In genomic region chr5:144219306-144219705, GRCm38 (mm10) we compare ENCODE assay signal across 13 mouse cellular contexts. TPM values are rescaled to one million over a fixed set of nuclear protein-coding genes. Genes with fewer than 3 reads are reported as not detected.
DNase-seq lines count a peak whose midpoint lies in the region; ATAC-seq lines count a peak whose summit lies in the region.
"Had no signal": no experiment of that assay in that cellular context is flagged by ENCODE, and none has a peak within 500 bp of the region (broad histone marks: within the 10 kb centered on the region; RNA-seq: fewer than 3 reads in every experiment).

No protein-coding gene starts in this region.

- DNase-seq in heart, adult 18-20 months: peak; percentile 23 to 43
- no peak for DNase-seq in heart, postnatal 36 days
- peak; percentile 86 for DNase-seq in ZHBTc4 (ENCODE audit: low read depth, low spot score)
- peak; percentile 12 to 25 for DNase-seq in heart, adult 9 months (ENCODE audit: low spot score in 2 of 2)
- DNase-seq in kidney, postnatal 4 days: peak; percentile 31 to 41
- DNase-seq in spleen, postnatal 14 days (ENCODE audit: low spot score in 2 of 2): no peak
- DNase-seq in gastrocnemius, adult 8-10 months (ENCODE audit: low spot score in 2 of 2): no peak
- DNase-seq in hindbrain, embryonic 11.5 days (ENCODE audit: low spot score): no peak
- DNase-seq: right cerebral cortex, postnatal 14 days; thymus, postnatal 14 days had no signal

- intact Hi-C loops in heart, postnatal 36 days (cut with DNase I): no loop called here

- H3K4me1 ChIP-seq in hindbrain, embryonic 11.5 days (replicated peaks; ENCODE audit: control insufficient read depth, insufficient read depth, low read length): peaks cover 5% of the 10 kb centered on the region

- 71% methylated on average over 12 of the region's 12 CpGs for WGBS in hindbrain, embryonic 11.5 days

- H3K4me2 ChIP-seq in hindbrain, embryonic 11.5 days (replicated peaks; ENCODE audit: low read depth, low read length): no peak overlapping the region
- H3K4me2 ChIP-seq: heart, embryonic 15.5 days; midbrain, embryonic 12.5 days had no signal

- H3K9ac ChIP-seq in hindbrain, embryonic 11.5 days (ENCODE audit: low read depth, low read length): no peak overlapping the region
- H3K9ac ChIP-seq: heart, embryonic 15.5 days; midbrain, embryonic 12.5 days had no signal

- H3K4me3 ChIP-seq in hindbrain, embryonic 11.5 days (ENCODE audit: low read depth, low read length): no peak overlapping the region
- H3K4me3 ChIP-seq: erythroblast, embryonic 14.5 days; heart, embryonic 15.5 days; midbrain, embryonic 12.5 days had no signal

- no peak for ATAC-seq in hindbrain, embryonic 11.5 days (ENCODE audit: low FRiP score)

- H3K27me3 ChIP-seq in hindbrain, embryonic 11.5 days (ENCODE audit: control insufficient read depth, insufficient read depth, low read length): no peaks in the 10 kb centered on the region
- H3K27me3 ChIP-seq: heart, embryonic 15.5 days; midbrain, embryonic 12.5 days had no signal

- no peak overlapping the region for H3K27ac ChIP-seq in hindbrain, embryonic 11.5 days (ENCODE audit: low read depth, low read length)
- H3K27ac ChIP-seq: heart, embryonic 15.5 days; midbrain, embryonic 12.5 days had no signal

- no peaks in the 10 kb centered on the region for H3K36me3 ChIP-seq in hindbrain, embryonic 11.5 days (ENCODE audit: control insufficient read depth, insufficient read depth, low read length)

- no peaks in the 10 kb centered on the region for H3K9me3 ChIP-seq in hindbrain, embryonic 11.5 days (ENCODE audit: control insufficient read depth, low read length)
- H3K9me3 ChIP-seq: heart, embryonic 15.5 days; midbrain, embryonic 12.5 days had no signal

RNA-seq across cellular contexts. Expression of gene Tecpr1, which starts 4.1 kb away (rescaled TPM):
- 10 to 100 TPM; 27.1 to 27.3 TPM for total RNA-seq in heart, adult 18-20 months (2021)
- 10 to 100 TPM; 27.0 to 31.8 TPM for total RNA-seq in heart, postnatal 36 days (2021)
- 10 to 100 TPM; 15.1 to 16.4 (median 15.7) TPM for total RNA-seq in gastrocnemius, adult 8-10 months (2022)
- 13.3 and 16.6 TPM in 2 replicates for polyA plus RNA-seq in hindbrain, embryonic 11.5 days (2014; fragmentation: Nextera tagmentation; extraction: Ambion mirVana)

RNA-seq across cellular contexts. Expression of gene Bri3, which starts 24.9 kb away (rescaled TPM):
- total RNA-seq in heart, adult 18-20 months (2021): 100 to 1,000 TPM; 149 to 160 TPM
- 100 to 1,000 TPM; 129 to 137 TPM for total RNA-seq in heart, postnatal 36 days (2021)
- total RNA-seq in gastrocnemius, adult 8-10 months (2022): 10 to 100 TPM; 35.7 to 43.3 (median 40.9) TPM
- 125 and 126 TPM in 2 replicates for polyA plus RNA-seq in hindbrain, embryonic 11.5 days (2014; fragmentation: Nextera tagmentation; extraction: Ambion mirVana)

RNA-seq across cellular contexts. Expression of gene Bhlha15, which starts 29.2 kb away (rescaled TPM):
- under 1 TPM in 1 of 2 experiments, not detected in 1; 0.07 TPM for total RNA-seq in heart, adult 18-20 months (2021)
- total RNA-seq in heart, postnatal 36 days (2021): not detected
- total RNA-seq in gastrocnemius, adult 8-10 months (2022): not detected
- polyA plus RNA-seq in hindbrain, embryonic 11.5 days (2014; fragmentation: Nextera tagmentation; extraction: Ambion mirVana): 0.04 and 0.15 TPM in 2 replicates
- polyA plus RNA-seq: erythroblast, embryonic 14.5 days; midbrain, embryonic 12.5 days had no signal

Comparison
In these comparisons a context has a peak if more than half of its experiments do, and no peak if none do; other contexts are left out.
1. DNase-seq: peak in heart, adult 18-20 months (2 of 2), ZHBTc4 (single experiment), heart, adult 9 months (2 of 2) and kidney, postnatal 4 days (2 of 2); none in heart, postnatal 36 days (0 of 2), spleen, postnatal 14 days (0 of 2), gastrocnemius, adult 8-10 months (0 of 2) and hindbrain, embryonic 11.5 days (single experiment).